Mouse (Mus musculus) heart, postnatal 25 days (tissue): ENCODE results near the gene Celf2. TPM values are rescaled to one million over a fixed set of nuclear protein-coding genes. Genes with fewer than 3 reads are reported as not detected.

Experiments
- DNase-seq: peaks from one replicate; pipeline ENCODE4 v3.0.0; 2022; ENCODE audit warnings: low spot score
- intact Hi-C: fragments of 180-260 bp; cut with DNase I; formaldehyde crosslinking; loops from one replicate; pipeline ENCODE4 v1.15.1; 2025
- total RNA-seq, 2 experiments: library from RNA; stranded (reverse); gene quantifications; 2 replicates each; pipeline ENCODE4 v1.2.3; 2021

Celf2 gene
- total RNA-seq, 2 experiments from 2014 or later, result 63.1 to 72.7 TPM

- no peak for DNase-seq
- intact Hi-C loops, result no loop called here
These were observed 418.9 kb downstream of the Celf2 start for GRCm38 (mm10) chr2:7090496-7090895.

- intact Hi-C loops, result loop anchor here (10.0 kb wide), 1 partner anchor 354 kb away; no protein-coding TSS in a partner anchor
- DNase-seq, result peak; percentile 33
These were observed 420.1 kb downstream of the Celf2 start for GRCm38 (mm10) chr2:7089069-7089834.

GRCm38 (mm10) chr2:7088536-7088935 is 420.8 kb downstream of the Celf2 start:
- intact Hi-C loops, result loop anchor here (10.0 kb wide), 1 partner anchor 354 kb away; no protein-coding TSS in a partner anchor

GRCm38 (mm10) chr2:7087480-7087879 is 421.9 kb downstream of the Celf2 start:
- intact Hi-C loops, result loop anchor here (10.0 kb wide), 1 partner anchor 353 kb away; no protein-coding TSS in a partner anchor
- DNase-seq, result peak; percentile 11

More at GRCm38 (mm10) chr2:7088536-7088935, 420.8 kb downstream of the Celf2 start:
- no peak for DNase-seq

- DNase-seq, result no peak
These were observed 425.8 kb downstream of the Celf2 start for GRCm38 (mm10) chr2:7083489-7084090.

GRCm38 (mm10) chr2:7082376-7083025 is 426.9 kb downstream of the Celf2 start:
- intact Hi-C loops, result loop anchor here (10.0 kb wide), 1 partner anchor 348 kb away; no protein-coding TSS in a partner anchor
- DNase-seq, result no peak

More at GRCm38 (mm10) chr2:7083489-7084090, 425.8 kb downstream of the Celf2 start:
- intact Hi-C loops, result loop anchor here (10.0 kb wide), 1 partner anchor 349 kb away; no protein-coding TSS in a partner anchor

- peak; percentile 37 for DNase-seq
- intact Hi-C loops, result loop anchor here (10.0 kb wide), 1 partner anchor 346 kb away; no protein-coding TSS in a partner anchor
These were observed 428.3 kb downstream of the Celf2 start for GRCm38 (mm10) chr2:7080794-7081783.

GRCm38 (mm10) chr2:7080086-7080485 is 429.3 kb downstream of the Celf2 start:
- no peak for DNase-seq
- intact Hi-C loops, result loop anchor here (10.0 kb wide), 1 partner anchor 345 kb away; no protein-coding TSS in a partner anchor

GRCm38 (mm10) chr2:7079390-7079789 is 430.0 kb downstream of the Celf2 start:
- intact Hi-C loops, result no loop called here
- no peak for DNase-seq

GRCm38 (mm10) chr2:7073730-7074129 is 435.6 kb downstream of the Celf2 start:
- intact Hi-C loops, result no loop called here

GRCm38 (mm10) chr2:7072344-7073265 is 436.8 kb downstream of the Celf2 start:
- no peak for DNase-seq
- intact Hi-C loops, result no loop called here

More at GRCm38 (mm10) chr2:7073730-7074129, 435.6 kb downstream of the Celf2 start:
- DNase-seq, result no peak

- DNase-seq, result no peak
- intact Hi-C loops, result no loop called here
These were observed 439.9 kb downstream of the Celf2 start for GRCm38 (mm10) chr2:7069458-7069857.

- no peak for DNase-seq
- intact Hi-C loops, result no loop called here
These were observed 441.1 kb downstream of the Celf2 start for GRCm38 (mm10) chr2:7068281-7068680.

GRCm38 (mm10) chr2:7063574-7064192 is 445.7 kb downstream of the Celf2 start:
- intact Hi-C loops, result no loop called here
- DNase-seq, result no peak

- intact Hi-C loops, result no loop called here
- peak; percentile 32 for DNase-seq
These were observed 448.8 kb downstream of the Celf2 start for GRCm38 (mm10) chr2:7060490-7061105.

- no peak for DNase-seq
- intact Hi-C loops, result no loop called here
These were observed 453.0 kb downstream of the Celf2 start for GRCm38 (mm10) chr2:7056401-7056800.

GRCm38 (mm10) chr2:7055958-7056357 is 453.4 kb downstream of the Celf2 start:
- no peak for DNase-seq
- intact Hi-C loops, result no loop called here
